Mouse (Mus musculus): ENCODE measurements around the gene Fam13c. TPM values are rescaled to one million over a fixed set of nuclear protein-coding genes. Genes with fewer than 3 reads are reported as not detected.
A peak's percentile ranks its signal among the peaks of the same experiment; 100 is the strongest.

Gene Fam13c
- polyA plus RNA-seq (2012; rRNA removed), result 0.42 and 0.69 TPM in 2 replicates

GRCm38 (mm10) chr10:70439676-70440521 lies at the start of gene Fam13c:
TSS of gene Fam13c (plus strand) at chr10:70440481.
- Histone ChIP-seq H3K27me3 (ENCODE audit: control insufficient read depth, insufficient read depth, low read length) (no peaks in the 10 kb centered on the region), H3K36me3 (ENCODE audit: control insufficient read depth, insufficient read depth, low read length) (no peaks in the 10 kb centered on the region), H3K4me3 (ENCODE audit: control insufficient read depth, insufficient read depth, low read length) (peak within 1 kb of the TSS; percentile 16), H3K27ac (ENCODE audit: control insufficient read depth, insufficient read depth, low read length) (no peak within 1 kb of the TSS), H3K4me1 (replicated peaks; ENCODE audit: control insufficient read depth, insufficient read depth, low read length) (no peaks in the 10 kb centered on the region)
- TF ChIP-seq CTCF (IDR thresholded peaks at IDR 0.05; ENCODE audit: borderline replicate concordance, control insufficient read depth, extremely low read depth, insufficient read depth, low read length, poor library complexity), result no peak
- TF ChIP-seq POLR2A (IDR thresholded peaks at IDR 0.05; ENCODE audit: control insufficient read depth, extremely low read depth, insufficient read depth, low read length, poor library complexity), result no peak
- WGBS, result 18% methylated on average over 24 of the region's 24 CpGs
- DNase-seq, result no peak

GRCm38 (mm10) chr10:70395900-70396299 lies 44.4 kb upstream of the Fam13c start:
- no peak for DNase-seq
- no peaks in the 10 kb centered on the region for H3K4me1 ChIP-seq (replicated peaks; ENCODE audit: control insufficient read depth, insufficient read depth, low read length)
- WGBS, result 91% methylated on average over 5 of the region's 5 CpGs
- no peak overlapping the region for H3K27ac ChIP-seq (ENCODE audit: control insufficient read depth, insufficient read depth, low read length)
- no peak for TF ChIP-seq CTCF (IDR thresholded peaks at IDR 0.05; ENCODE audit: borderline replicate concordance, control insufficient read depth, extremely low read depth, insufficient read depth, low read length, poor library complexity)
- no peak for TF ChIP-seq POLR2A (IDR thresholded peaks at IDR 0.05; ENCODE audit: control insufficient read depth, extremely low read depth, insufficient read depth, low read length, poor library complexity)
- no peaks in the 10 kb centered on the region for H3K36me3 ChIP-seq (ENCODE audit: control insufficient read depth, insufficient read depth, low read length)
- H3K27me3 ChIP-seq (ENCODE audit: control insufficient read depth, insufficient read depth, low read length), result no peaks in the 10 kb centered on the region
- no peak overlapping the region for H3K4me3 ChIP-seq (ENCODE audit: control insufficient read depth, insufficient read depth, low read length)

GRCm38 (mm10) chr10:70398224-70398623 lies 42.1 kb upstream of the Fam13c start:
- H3K27me3 ChIP-seq (ENCODE audit: control insufficient read depth, insufficient read depth, low read length), result no peaks in the 10 kb centered on the region
- TF ChIP-seq CTCF (IDR thresholded peaks at IDR 0.05; ENCODE audit: borderline replicate concordance, control insufficient read depth, extremely low read depth, insufficient read depth, low read length, poor library complexity) (no peak), POLR2A (IDR thresholded peaks at IDR 0.05; ENCODE audit: control insufficient read depth, extremely low read depth, insufficient read depth, low read length, poor library complexity) (no peak)
- no peaks in the 10 kb centered on the region for H3K36me3 ChIP-seq (ENCODE audit: control insufficient read depth, insufficient read depth, low read length)
- H3K27ac ChIP-seq (ENCODE audit: control insufficient read depth, insufficient read depth, low read length), result no peak overlapping the region
- DNase-seq, result no peak
- H3K4me3 ChIP-seq (ENCODE audit: control insufficient read depth, insufficient read depth, low read length), result no peak overlapping the region
- H3K4me1 ChIP-seq (replicated peaks; ENCODE audit: control insufficient read depth, insufficient read depth, low read length), result no peaks in the 10 kb centered on the region
- 92% methylated on average over 6 of the region's 6 CpGs for WGBS

GRCm38 (mm10) chr10:70402006-70402405 lies 38.3 kb upstream of the Fam13c start:
- H3K27me3 ChIP-seq (ENCODE audit: control insufficient read depth, insufficient read depth, low read length), result no peaks in the 10 kb centered on the region
- no peak overlapping the region for H3K4me3 ChIP-seq (ENCODE audit: control insufficient read depth, insufficient read depth, low read length)
- no peak overlapping the region for H3K27ac ChIP-seq (ENCODE audit: control insufficient read depth, insufficient read depth, low read length)
- 71% methylated on average over 4 of the region's 4 CpGs for WGBS
- TF ChIP-seq CTCF (IDR thresholded peaks at IDR 0.05; ENCODE audit: borderline replicate concordance, control insufficient read depth, extremely low read depth, insufficient read depth, low read length, poor library complexity), result no peak
- TF ChIP-seq POLR2A (IDR thresholded peaks at IDR 0.05; ENCODE audit: control insufficient read depth, extremely low read depth, insufficient read depth, low read length, poor library complexity), result no peak
- no peaks in the 10 kb centered on the region for H3K36me3 ChIP-seq (ENCODE audit: control insufficient read depth, insufficient read depth, low read length)
- DNase-seq, result no peak
- no peaks in the 10 kb centered on the region for H3K4me1 ChIP-seq (replicated peaks; ENCODE audit: control insufficient read depth, insufficient read depth, low read length)

- Histone ChIP-seq H3K4me1 (replicated peaks; ENCODE audit: control insufficient read depth, insufficient read depth, low read length) (no peaks in the 10 kb centered on the region), H3K27ac (ENCODE audit: control insufficient read depth, insufficient read depth, low read length) (no peak overlapping the region), H3K27me3 (ENCODE audit: control insufficient read depth, insufficient read depth, low read length) (no peaks in the 10 kb centered on the region), H3K36me3 (ENCODE audit: control insufficient read depth, insufficient read depth, low read length) (no peaks in the 10 kb centered on the region), H3K4me3 (ENCODE audit: control insufficient read depth, insufficient read depth, low read length) (no peak overlapping the region)
- TF ChIP-seq POLR2A (IDR thresholded peaks at IDR 0.05; ENCODE audit: control insufficient read depth, extremely low read depth, insufficient read depth, low read length, poor library complexity), result no peak
- TF ChIP-seq CTCF (IDR thresholded peaks at IDR 0.05; ENCODE audit: borderline replicate concordance, control insufficient read depth, extremely low read depth, insufficient read depth, low read length, poor library complexity), result no peak
- WGBS, result 79% methylated on average over 4 of the region's 4 CpGs
- no peak for DNase-seq
Observed at GRCm38 (mm10) chr10:70402711-70403110, 37.6 kb upstream of the Fam13c start.

GRCm38 (mm10) chr10:70417811-70418486 lies 22.3 kb upstream of the Fam13c start:
- no peak overlapping the region for H3K4me3 ChIP-seq (ENCODE audit: control insufficient read depth, insufficient read depth, low read length)
- no peak overlapping the region for H3K27ac ChIP-seq (ENCODE audit: control insufficient read depth, insufficient read depth, low read length)
- H3K4me1 ChIP-seq (replicated peaks; ENCODE audit: control insufficient read depth, insufficient read depth, low read length), result no peaks in the 10 kb centered on the region
- no peak for DNase-seq
- TF ChIP-seq POLR2A (IDR thresholded peaks at IDR 0.05; ENCODE audit: control insufficient read depth, extremely low read depth, insufficient read depth, low read length, poor library complexity) (no peak), CTCF (IDR thresholded peaks at IDR 0.05; ENCODE audit: borderline replicate concordance, control insufficient read depth, extremely low read depth, insufficient read depth, low read length, poor library complexity) (no peak)
- H3K27me3 ChIP-seq (ENCODE audit: control insufficient read depth, insufficient read depth, low read length), result no peaks in the 10 kb centered on the region
- H3K36me3 ChIP-seq (ENCODE audit: control insufficient read depth, insufficient read depth, low read length), result no peaks in the 10 kb centered on the region
- WGBS, result 90% methylated on average over 6 of the region's 6 CpGs
